ENCODE assay signal across 16 mouse cellular contexts in genomic region chr11:105494786-105495369, GRCm38 (mm10). TPM values are rescaled to one million over a fixed set of nuclear protein-coding genes. Genes with fewer than 3 reads are reported as not detected.
A peak's percentile ranks its signal among the peaks of the same experiment; 100 is the strongest.
DNase-seq lines count a peak whose midpoint lies in the region; ATAC-seq and TF ChIP-seq lines count a peak whose summit lies in the region.
"Had no signal": no experiment of that assay in that cellular context is flagged by ENCODE, and none has a peak within 500 bp of the region (broad histone marks: within the 10 kb centered on the region; RNA-seq: fewer than 3 reads in every experiment).

No protein-coding gene starts in this region.

- no peaks in the 10 kb centered on the region for H3K4me1 ChIP-seq in midbrain, embryonic 11.5 days (ENCODE audit: control insufficient read depth, insufficient read depth, low read length)
- H3K4me1 ChIP-seq in midbrain, embryonic 10.5 days = peaks cover 30% of the 10 kb centered on the region
- peaks cover 39% of the 10 kb centered on the region for H3K4me1 ChIP-seq in heart, postnatal 0 days (ENCODE audit: control insufficient read depth, insufficient read depth)

- whole genome bisulfite sequencing in midbrain, embryonic 11.5 days = 91% methylated on average over 6 of the region's 6 CpGs
- WGBS in midbrain, embryonic 10.5 days = 95% methylated on average over 6 of the region's 6 CpGs
- WGBS in heart, postnatal 0 days = 53% methylated on average over 6 of the region's 6 CpGs

- no peak overlapping the region for H3K4me2 ChIP-seq in midbrain, embryonic 11.5 days
- H3K4me2 ChIP-seq in heart, postnatal 0 days (ENCODE audit: low read depth, low read length) = peak overlapping the region; percentile 51; the same call in 1 of the 2 replicates

- DNase-seq in heart, adult 18-20 months = peak; percentile 39 to 40
- no peak for DNase-seq in heart, postnatal 25 days (ENCODE audit: low spot score)
- DNase-seq in midbrain, embryonic 11.5 days (ENCODE audit: low spot score, missing footprints) = peak; percentile 59
- no peak for DNase-seq in midbrain, embryonic 10.5 days (ENCODE audit: low spot score)
- peak; percentile 39 for DNase-seq in heart, postnatal 0 days (ENCODE audit: low spot score)
- DNase-seq in embryo, embryonic 9.5 days (ENCODE audit: extremely low spot score) = no peak
- no peak for DNase-seq in ovary, postnatal 10 days (ENCODE audit: low spot score)
- DNase-seq: cerebellum, adult 8-10 months; kidney, postnatal 4 days; liver had no signal

- no peaks in the 10 kb centered on the region for H3K9me3 ChIP-seq in midbrain, embryonic 11.5 days (ENCODE audit: control insufficient read depth, low read length)
- H3K9me3 ChIP-seq in midbrain, embryonic 10.5 days (replicated peaks) = no peaks in the 10 kb centered on the region
- H3K9me3 ChIP-seq in heart, postnatal 0 days (replicated peaks; ENCODE audit: control insufficient read depth, low read length) = no peaks in the 10 kb centered on the region

- no peak overlapping the region for H3K9ac ChIP-seq in midbrain, embryonic 11.5 days (ENCODE audit: low read length)
- no peak overlapping the region for H3K9ac ChIP-seq in heart, postnatal 0 days (replicated peaks; ENCODE audit: low read depth, low read length)

- H3K27ac ChIP-seq in midbrain, embryonic 11.5 days (ENCODE audit: low read depth, low read length) = no peak overlapping the region
- no peak overlapping the region for H3K27ac ChIP-seq in midbrain, embryonic 10.5 days (replicated peaks)
- H3K27ac ChIP-seq in heart, postnatal 0 days (ENCODE audit: low read depth) = no peak overlapping the region

- TF ChIP-seq EP300 in heart, postnatal 0 days (IDR thresholded peaks at IDR 0.05; ENCODE audit: low read depth) = no peak

- no peak overlapping the region for H3K4me3 ChIP-seq in midbrain, embryonic 11.5 days (ENCODE audit: low read depth, low read length)
- H3K4me3 ChIP-seq in midbrain, embryonic 10.5 days = no peak overlapping the region
- no peak overlapping the region for H3K4me3 ChIP-seq in heart, postnatal 0 days (ENCODE audit: low read depth, low read length)

- TF ChIP-seq CTCF in heart, postnatal 0 days (IDR thresholded peaks at IDR 0.05; ENCODE audit: low read depth) = no peak

- no peaks in the 10 kb centered on the region for H3K27me3 ChIP-seq in midbrain, embryonic 11.5 days (ENCODE audit: control insufficient read depth, insufficient read depth, low read length)
- H3K27me3 ChIP-seq in midbrain, embryonic 10.5 days (ENCODE audit: low read depth, poor library complexity, severe bottlenecking) = peaks cover 24% of the 10 kb centered on the region
- H3K27me3 ChIP-seq in heart, postnatal 0 days (ENCODE audit: control insufficient read depth, insufficient read depth, low read length) = no peaks in the 10 kb centered on the region

- H3K36me3 ChIP-seq in midbrain, embryonic 11.5 days (ENCODE audit: control insufficient read depth, insufficient read depth, low read length) = no peaks in the 10 kb centered on the region
- H3K36me3 ChIP-seq in midbrain, embryonic 10.5 days = no peaks in the 10 kb centered on the region
- no peaks in the 10 kb centered on the region for H3K36me3 ChIP-seq in heart, postnatal 0 days (replicated peaks; ENCODE audit: control insufficient read depth, insufficient read depth, low read length)

- intact Hi-C loops in heart, postnatal 25 days (cut with DNase I) = no loop called here

- ATAC-seq in midbrain, embryonic 11.5 days (ENCODE audit: low FRiP score) = no peak
- ATAC-seq in heart, postnatal 0 days (ENCODE audit: insufficient read depth, low read depth) = peak; percentile 71
- ATAC-seq: activated CD4-positive, CD25-positive, alpha-beta regulatory T cell, adult 4 months; forebrain, embryonic 16.5 days; inflammation-experienced regulatory T-cells, adult 6 months had no signal

RNA-seq across cellular contexts. Expression of gene March10, which starts 38.3 kb away (rescaled TPM):
- total RNA-seq in heart, adult 18-20 months (2021) = not detected
- total RNA-seq in heart, postnatal 25 days (2021) = not detected
- 0.06 TPM in 1 of 2 replicates, not detected in the other for polyA plus RNA-seq in midbrain, embryonic 11.5 days (2014; fragmentation: Nextera tagmentation; extraction: Ambion mirVana)
- polyA plus RNA-seq in midbrain, embryonic 10.5 days (2016; fragmentation: Nextera tagmentation; extraction: Ambion mirVana) = 0.41 TPM in 1 of 2 replicates, not detected in the other
- not detected in 2 replicates for total RNA-seq in heart, postnatal 0 days (2014; rRNA removed; ENCODE audit: low replicate concordance)
- not detected in 2 replicates for polyA plus RNA-seq in heart, postnatal 0 days (2015; fragmentation: Nextera tagmentation; extraction: Ambion mirVana)
- total RNA-seq: granulocyte monocyte progenitor cell, adult 5-6 weeks; MEL had no signal
- polyA plus RNA-seq: activated CD4-positive, CD25-positive, alpha-beta regulatory T cell, adult 4 months; inflammation-experienced regulatory T-cells, adult 6 months; thymus, postnatal 0 days had no signal

Comparison
In these comparisons a context has a peak if more than half of its experiments do, and no peak if none do; other contexts are left out.
1. DNase-seq: peak in heart, adult 18-20 months (2 of 2), midbrain, embryonic 11.5 days (single experiment) and heart, postnatal 0 days (single experiment); none in heart, postnatal 25 days (single experiment), midbrain, embryonic 10.5 days (single experiment), embryo, embryonic 9.5 days (single experiment) and ovary, postnatal 10 days (single experiment).